Mouse (Mus musculus): ENCODE measurements around the gene Grap.

DNA sequence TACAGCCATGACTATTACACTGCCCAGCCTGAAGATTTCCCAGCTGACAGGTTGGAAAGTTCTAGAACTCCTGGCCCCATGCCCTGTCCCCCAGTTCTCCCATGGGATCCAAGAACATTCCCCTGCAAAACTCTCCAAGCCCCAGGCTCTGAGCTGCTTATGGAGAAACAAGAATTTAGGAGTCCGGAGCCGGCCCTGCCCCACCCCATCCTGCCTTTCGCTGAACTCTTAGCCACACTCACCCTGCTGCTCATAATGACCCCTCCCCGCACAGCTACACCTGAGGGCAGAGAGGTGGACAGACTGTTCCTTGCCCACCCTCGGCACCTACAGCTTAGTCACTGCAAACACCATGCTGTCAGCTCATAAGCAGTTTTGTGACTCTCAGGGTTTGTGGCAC is 14.7 kb downstream of the Grap start:
- TF ChIP-seq POLR2A (IDR thresholded peaks at IDR 0.05; ENCODE audit: insufficient read depth, low read depth, low read length) (no peak), CTCF (IDR thresholded peaks at IDR 0.05; ENCODE audit: insufficient read depth, low read depth, low read length) (no peak)
